Mouse (Mus musculus) heart, embryonic 14.5 days (tissue): ENCODE measurements around the gene Bcl9. TPM values are rescaled to one million over a fixed set of nuclear protein-coding genes. Genes with fewer than 3 reads are reported as not detected.

ENCODE experiments used
- ATAC-seq: fragments of 200-750 bp; cut with Nextera tagmentation; 2 replicates; pipeline ENCODE4 v1.8.0; 2017; ENCODE audit warnings: low read depth, moderate TSS enrichment; ENCODE audit not compliant: insufficient number of reproducible peaks, insufficient read depth, low FRiP score
- H3K27ac ChIP-seq, 2 experiments: fragments of 200-500 bp in 1 of 2; fragments of 300-500 bp in 1 of 2; sonication (generic) in 1 of 2; replicated peaks in 1 of 2; 2 replicates each; pipeline ENCODE4 v1.5.1; 2012 to 2014; ENCODE audit warnings: low read depth in 2 of 2, low read length in 2 of 2, control low read depth in 1 of 2, mild to moderate bottlenecking in 1 of 2, mixed read lengths in 1 of 2; ENCODE audit not compliant: control insufficient read depth in 1 of 2, insufficient read depth in 1 of 2
- H3K27me3 ChIP-seq: fragments of 300-500 bp; sonication (generic); 2 replicates; pipeline ENCODE4 v1.6.1; 2014; ENCODE audit warnings: mild to moderate bottlenecking, low read length, control low read depth; ENCODE audit not compliant: control insufficient read depth, insufficient read depth
- H3K36me3 ChIP-seq: fragments of 300-500 bp; sonication (generic); 2 replicates; pipeline ENCODE4 v1.6.1; 2014; ENCODE audit warnings: mild to moderate bottlenecking, control low read depth, low read length, mixed read lengths; ENCODE audit not compliant: control insufficient read depth, insufficient read depth
- H3K4me1 ChIP-seq, 2 experiments: fragments of 200-500 bp in 1 of 2; fragments of 300-500 bp in 1 of 2; sonication (generic) in 1 of 2; 2 replicates each; pipeline ENCODE4 v1.6.1; 2012 to 2014; ENCODE audit warnings: low read length in 2 of 2, control low read depth in 1 of 2, mixed read lengths in 1 of 2; ENCODE audit not compliant: control insufficient read depth in 2 of 2, insufficient read depth in 2 of 2
- H3K4me2 ChIP-seq: fragments of 300-500 bp; sonication (generic); 2 replicates; pipeline ENCODE4 v1.6.1; 2014; ENCODE audit warnings: mild to moderate bottlenecking, low read length
- H3K4me3 ChIP-seq, 2 experiments: fragments of 200-500 bp in 1 of 2; fragments of 300-500 bp in 1 of 2; sonication (generic) in 1 of 2; 2 replicates each; pipeline ENCODE4 v1.5.1; 2012 to 2014; ENCODE audit warnings: low read length in 2 of 2, mild to moderate bottlenecking in 2 of 2, control low read depth in 1 of 2, low read depth in 1 of 2, moderate library complexity in 1 of 2; ENCODE audit not compliant: control insufficient read depth in 1 of 2, insufficient read depth in 1 of 2
- H3K9ac ChIP-seq: fragments of 300-500 bp; sonication (generic); 2 replicates; pipeline ENCODE4 v1.6.1; 2014; ENCODE audit warnings: mild to moderate bottlenecking, low read length
- H3K9me3 ChIP-seq: fragments of 300-500 bp; sonication (generic); 2 replicates; pipeline ENCODE4 v1.6.1; 2016; ENCODE audit warnings: low read length, control low read depth; ENCODE audit not compliant: control insufficient read depth
- WGBS: fragments of 180-500 bp; shearing (Covaris S2); extraction: QIAGEN DNeasy Blood & Tissue Kit; methylation state at CpG from one replicate; pipeline ENCODE4 v1.1.7; 2014; 5-methylcytosine and 5-hydroxymethylcytosine counted together
- polyA plus RNA-seq: library from polyadenylated mRNA; unstranded; fragments of >200 nt; fragmentation: Nextera tagmentation; extraction: Ambion mirVana; gene quantifications from 2 replicates; pipeline ENCODE4 v1.2.1, GENCODE M21; 2014

Gene Bcl9
- polyA plus RNA-seq, 1 experiment from 2014 or later: 32.1 TPM

GRCm38 (mm10) chr3:97242629-97243167 lies 55.0 kb downstream of the Bcl9 start:
- ATAC-seq: no peak
- Histone ChIP-seq H3K4me2 (no peak overlapping the region), H3K27ac (no peak overlapping the region), H3K9me3 (no peaks in the 10 kb centered on the region), H3K36me3 (no peaks in the 10 kb centered on the region), H3K9ac (no peak overlapping the region), H3K27me3 (no peaks in the 10 kb centered on the region), H3K4me1 (peaks cover 3 to 4% of the 10 kb centered on the region in 2 experiments), H3K4me3 (no peak overlapping the region)
- 72% methylated on average over 10 of the region's 10 CpGs for WGBS

GRCm38 (mm10) chr3:97241826-97242225 lies 55.9 kb downstream of the Bcl9 start:
- H3K4me2 ChIP-seq: no peak overlapping the region
- H3K27me3 ChIP-seq: no peaks in the 10 kb centered on the region
- no peak overlapping the region for H3K4me3 ChIP-seq
- no peaks in the 10 kb centered on the region for H3K36me3 ChIP-seq
- 69% methylated on average over 6 of the region's 6 CpGs for WGBS
- peaks cover 3 to 11% of the 10 kb centered on the region in 2 experiments for H3K4me1 ChIP-seq
- no peak for ATAC-seq
- no peak overlapping the region for H3K9ac ChIP-seq
- no peaks in the 10 kb centered on the region for H3K9me3 ChIP-seq
- no peak overlapping the region for H3K27ac ChIP-seq

GRCm38 (mm10) chr3:97239793-97240192 lies 57.9 kb downstream of the Bcl9 start:
- no peak for ATAC-seq
- Histone ChIP-seq H3K36me3 (no peaks in the 10 kb centered on the region), H3K4me2 (no peak overlapping the region), H3K27ac (no peak overlapping the region), H3K27me3 (no peaks in the 10 kb centered on the region), H3K4me3 (no peak overlapping the region), H3K9me3 (no peaks in the 10 kb centered on the region), H3K9ac (no peak overlapping the region), H3K4me1 (peaks cover 11 to 24% of the 10 kb centered on the region in 2 experiments)
- WGBS: 81% methylated on average over 6 of the region's 6 CpGs

- no peak overlapping the region for H3K4me3 ChIP-seq
- H3K9ac ChIP-seq: no peak overlapping the region
- no peaks in the 10 kb centered on the region for H3K27me3 ChIP-seq
- no peaks in the 10 kb centered on the region for H3K36me3 ChIP-seq
- no peak overlapping the region for H3K4me2 ChIP-seq
- no peak for ATAC-seq
- H3K4me1 ChIP-seq: peaks cover 11 to 24% of the 10 kb centered on the region in 2 experiments
- 84% methylated on average over 5 of the region's 5 CpGs for WGBS
- H3K9me3 ChIP-seq: no peaks in the 10 kb centered on the region
- H3K27ac ChIP-seq: no peak overlapping the region
These were observed 58.4 kb downstream of the Bcl9 start for GRCm38 (mm10) chr3:97239316-97239715.

GRCm38 (mm10) chr3:97238521-97238920 lies 59.2 kb downstream of the Bcl9 start:
- Histone ChIP-seq H3K4me3 (no peak overlapping the region), H3K9me3 (no peaks in the 10 kb centered on the region), H3K4me2 (no peak overlapping the region), H3K9ac (no peak overlapping the region), H3K4me1 (peaks cover 13 to 24% of the 10 kb centered on the region in 2 experiments), H3K27ac (no peak overlapping the region), H3K36me3 (no peaks in the 10 kb centered on the region), H3K27me3 (no peaks in the 10 kb centered on the region)
- ATAC-seq: no peak
- WGBS: 80% methylated on average over 2 of the region's 2 CpGs

GRCm38 (mm10) chr3:97237403-97237802 lies 60.3 kb downstream of the Bcl9 start:
- Histone ChIP-seq H3K27ac (peak overlapping the region; percentile 70 to 74), H3K9me3 (no peaks in the 10 kb centered on the region), H3K9ac (no peak overlapping the region), H3K36me3 (no peaks in the 10 kb centered on the region), H3K4me2 (peak overlapping the region; percentile 31; the same call in 1 of the 2 replicates), H3K4me1 (peaks cover 13 to 24% of the 10 kb centered on the region in 2 experiments), H3K4me3 (no peak overlapping the region), H3K27me3 (no peaks in the 10 kb centered on the region)
- 42% methylated on average over 2 of the region's 2 CpGs for WGBS
- ATAC-seq: no peak

GRCm38 (mm10) chr3:97234797-97235196 lies 62.9 kb downstream of the Bcl9 start:
- Histone ChIP-seq H3K4me1 (peaks cover 13 to 24% of the 10 kb centered on the region in 2 experiments), H3K9ac (peak overlapping the region; percentile 51), H3K27ac (peak overlapping the region; percentile 85 to 88), H3K4me3 (peak overlapping the region; percentile 19), H3K36me3 (no peaks in the 10 kb centered on the region), H3K9me3 (no peaks in the 10 kb centered on the region), H3K27me3 (no peaks in the 10 kb centered on the region), H3K4me2 (peak overlapping the region; percentile 64)
- WGBS: 23% methylated on average over 14 of the region's 14 CpGs
- no peak for ATAC-seq

GRCm38 (mm10) chr3:97232328-97232727 lies 65.4 kb downstream of the Bcl9 start:
- no peak for ATAC-seq
- Histone ChIP-seq H3K27ac (no peak overlapping the region), H3K4me3 (no peak overlapping the region), H3K9ac (no peak overlapping the region), H3K9me3 (no peaks in the 10 kb centered on the region), H3K4me2 (no peak overlapping the region), H3K27me3 (no peaks in the 10 kb centered on the region), H3K4me1 (peaks cover 11 to 23% of the 10 kb centered on the region in 2 experiments), H3K36me3 (no peaks in the 10 kb centered on the region)
- WGBS: 89% methylated on average over 3 of the region's 3 CpGs
